In the genomic region with DNA sequence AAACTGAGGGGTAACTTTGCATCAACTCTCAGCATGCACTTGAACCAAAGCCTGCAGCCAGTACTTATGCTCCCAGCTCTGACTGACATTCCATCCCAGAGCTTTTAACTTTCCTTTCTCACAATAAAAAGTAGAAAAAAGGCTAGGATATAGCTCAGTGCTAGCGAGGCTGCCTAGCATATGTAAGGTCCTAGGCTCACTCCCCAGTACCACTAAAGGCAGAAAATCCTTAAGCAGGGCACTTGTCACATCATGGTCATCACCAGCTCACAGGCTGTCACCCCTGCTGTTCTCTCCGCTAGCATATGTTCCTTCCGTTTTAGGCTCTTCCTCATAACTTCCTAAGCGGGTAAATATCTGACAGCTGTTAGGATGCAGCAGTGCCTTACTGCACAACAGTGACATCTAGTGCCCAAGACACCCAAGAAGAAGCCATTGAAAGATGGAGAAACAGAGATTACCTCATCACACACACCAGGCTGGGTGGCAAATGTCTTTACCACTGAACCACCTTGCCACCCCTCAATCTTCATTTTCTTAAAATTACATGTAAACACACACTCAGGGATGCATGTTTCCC, we compare ENCODE assay signal across 8 mouse cellular contexts. TPM values are rescaled to one million over a fixed set of nuclear protein-coding genes. Genes with fewer than 3 reads are reported as not detected.
DNase-seq lines count a peak whose midpoint lies in the region; ATAC-seq and TF ChIP-seq lines count a peak whose summit lies in the region.

No protein-coding gene starts in this region.

- TF ChIP-seq POLR2A in limb, embryonic 14.5 days (IDR thresholded peaks at IDR 0.05; ENCODE audit: borderline replicate concordance, extremely low read depth, insufficient read depth, insufficient read length), result no peak

- H3K27me3 ChIP-seq in kidney, embryonic 16.5 days (ENCODE audit: insufficient read depth, low read length), result no peaks in the 10 kb centered on the region
- H3K27me3 ChIP-seq in embryonic facial prominence, embryonic 14.5 days (replicated peaks; ENCODE audit: control insufficient read depth, insufficient read depth, low read length), result no peaks in the 10 kb centered on the region
- no peaks in the 10 kb centered on the region for H3K27me3 ChIP-seq in hindbrain, postnatal 0 days (ENCODE audit: insufficient read depth, low read length)
- H3K27me3 ChIP-seq in limb, embryonic 14.5 days (ENCODE audit: control insufficient read depth, insufficient read depth, low read length), result no peaks in the 10 kb centered on the region

- DNase-seq in kidney, adult 18-20 months, result peak; percentile 46
- peak; percentile 49 for DNase-seq in Muller cell, postnatal 12 days (ENCODE audit: inconsistent ontology term)
- DNase-seq in embryonic facial prominence, embryonic 14.5 days (ENCODE audit: low spot score), result peak; percentile 79
- DNase-seq in hindbrain, postnatal 0 days (ENCODE audit: low spot score), result peak; percentile 89
- DNase-seq in limb, embryonic 14.5 days (ENCODE audit: low spot score), result peak; percentile 58
- no peak for DNase-seq in urinary bladder, postnatal 4 days (ENCODE audit: low spot score in 2 of 2)

- H3K36me3 ChIP-seq in kidney, embryonic 16.5 days (ENCODE audit: insufficient read depth, low read length), result peaks cover 50% of the 10 kb centered on the region
- H3K36me3 ChIP-seq in embryonic facial prominence, embryonic 14.5 days (ENCODE audit: control insufficient read depth, insufficient read depth, low read length), result peaks cover 92% of the 10 kb centered on the region
- H3K36me3 ChIP-seq in hindbrain, postnatal 0 days (ENCODE audit: insufficient read depth, low read length), result peaks cover 47% of the 10 kb centered on the region
- peaks cover 79% of the 10 kb centered on the region for H3K36me3 ChIP-seq in limb, embryonic 14.5 days (ENCODE audit: control insufficient read depth, insufficient read depth, low read length)

- no peaks in the 10 kb centered on the region for H3K9me3 ChIP-seq in kidney, embryonic 16.5 days (ENCODE audit: low read length)
- no peaks in the 10 kb centered on the region for H3K9me3 ChIP-seq in embryonic facial prominence, embryonic 14.5 days (ENCODE audit: control insufficient read depth, low read length)
- H3K9me3 ChIP-seq in hindbrain, postnatal 0 days (ENCODE audit: low read length), result no peaks in the 10 kb centered on the region
- no peaks in the 10 kb centered on the region for H3K9me3 ChIP-seq in limb, embryonic 14.5 days (ENCODE audit: control insufficient read depth, low read length)

- H3K9ac ChIP-seq in kidney, embryonic 16.5 days (replicated peaks; ENCODE audit: low read length), result no peak overlapping the region
- H3K9ac ChIP-seq in embryonic facial prominence, embryonic 14.5 days (ENCODE audit: low read depth, low read length), result no peak overlapping the region
- H3K9ac ChIP-seq in hindbrain, postnatal 0 days (replicated peaks; ENCODE audit: low read length), result no peak overlapping the region
- no peak overlapping the region for H3K9ac ChIP-seq in limb, embryonic 14.5 days (ENCODE audit: low read depth, low read length, severe bottlenecking)

- 54% methylated on average over 4 of the region's 4 CpGs for WGBS in kidney, embryonic 16.5 days
- WGBS in embryonic facial prominence, embryonic 14.5 days, result 43% methylated on average over 4 of the region's 4 CpGs
- 22% methylated on average over 4 of the region's 4 CpGs for WGBS in hindbrain, postnatal 0 days
- 48% methylated on average over 4 of the region's 4 CpGs for WGBS in limb, embryonic 14.5 days

- H3K27ac ChIP-seq in kidney, embryonic 16.5 days (ENCODE audit: low read length), result no peak overlapping the region
- no peak overlapping the region for H3K27ac ChIP-seq in embryonic facial prominence, embryonic 14.5 days (replicated peaks; ENCODE audit: low read depth, low read length)
- no peak overlapping the region for H3K27ac ChIP-seq in hindbrain, postnatal 0 days
- H3K27ac ChIP-seq in limb, embryonic 14.5 days (replicated peaks; ENCODE audit: low read depth, low read length), result no peak overlapping the region

- H3K4me3 ChIP-seq in kidney, embryonic 16.5 days (ENCODE audit: low read length), result no peak overlapping the region
- no peak overlapping the region for H3K4me3 ChIP-seq in embryonic facial prominence, embryonic 14.5 days (ENCODE audit: low read depth, low read length)
- no peak overlapping the region for H3K4me3 ChIP-seq in hindbrain, postnatal 0 days (ENCODE audit: low read length)
- no peak overlapping the region for H3K4me3 ChIP-seq in limb, embryonic 14.5 days (replicated peaks; ENCODE audit: low read length)

- ATAC-seq in kidney, embryonic 16.5 days (ENCODE audit: low FRiP score, low TSS enrichment), result no peak
- peak; percentile 47; the same call in 1 of the 2 replicates for ATAC-seq in embryonic facial prominence, embryonic 14.5 days (ENCODE audit: low read depth)
- ATAC-seq in hindbrain, postnatal 0 days, result peak; percentile 94
- ATAC-seq in limb, embryonic 14.5 days (ENCODE audit: low FRiP score, low read depth), result peak; percentile 30; the same call in 1 of the 2 replicates
- peak; percentile 90 for ATAC-seq in neutrophil, adult 5-6 weeks (ENCODE audit: extremely low read depth, insufficient number of reproducible peaks, low FRiP score, poor library complexity, severe bottlenecking)

- H3K4me1 ChIP-seq in kidney, embryonic 16.5 days (ENCODE audit: insufficient read depth, low read length), result no peaks in the 10 kb centered on the region
- H3K4me1 ChIP-seq in embryonic facial prominence, embryonic 14.5 days (ENCODE audit: control insufficient read depth, insufficient read depth, low read length), result no peaks in the 10 kb centered on the region
- no peaks in the 10 kb centered on the region for H3K4me1 ChIP-seq in hindbrain, postnatal 0 days (ENCODE audit: insufficient read depth, low read length)
- H3K4me1 ChIP-seq in limb, embryonic 14.5 days (ENCODE audit: control insufficient read depth, insufficient read depth, low read length), result no peaks in the 10 kb centered on the region

- H3K4me2 ChIP-seq in kidney, embryonic 16.5 days (replicated peaks; ENCODE audit: low read depth, low read length), result no peak overlapping the region
- no peak overlapping the region for H3K4me2 ChIP-seq in embryonic facial prominence, embryonic 14.5 days (ENCODE audit: low read depth, low read length)
- no peak overlapping the region for H3K4me2 ChIP-seq in hindbrain, postnatal 0 days (ENCODE audit: low read depth, low read length)
- no peak overlapping the region for H3K4me2 ChIP-seq in limb, embryonic 14.5 days (replicated peaks; ENCODE audit: low read depth, low read length, severe bottlenecking)

- TF ChIP-seq CTCF in hindbrain, postnatal 0 days (IDR thresholded peaks at IDR 0.05; ENCODE audit: low read depth), result peak; percentile 94

RNA-seq across cellular contexts. Expression of gene Rspry1, which starts 17.4 kb away (rescaled TPM):
- 39.1 and 41.4 TPM in 2 replicates for polyA plus RNA-seq in kidney, embryonic 16.5 days (2015; fragmentation: Nextera tagmentation; extraction: Ambion mirVana)
- polyA plus RNA-seq in embryonic facial prominence, embryonic 14.5 days (2014; fragmentation: Nextera tagmentation; extraction: Ambion mirVana), result 33.6 and 36.0 TPM in 2 replicates
- 29.6 and 36.1 TPM in 2 replicates for total RNA-seq in hindbrain, postnatal 0 days (2014; rRNA removed)
- polyA plus RNA-seq in hindbrain, postnatal 0 days (2015; fragmentation: Nextera tagmentation; extraction: Ambion mirVana), result 31.4 and 34.1 TPM in 2 replicates
- 18.7 and 20.0 TPM in 2 replicates for polyA plus RNA-seq in limb, embryonic 14.5 days (2012; rRNA removed)
- polyA plus RNA-seq in limb, embryonic 14.5 days (2014; fragmentation: Nextera tagmentation; extraction: Ambion mirVana), result 36.1 and 39.5 TPM in 2 replicates
- total RNA-seq in neutrophil, adult 5-6 weeks (2017), result 38.4 and 44.0 TPM in 2 replicates

RNA-seq across cellular contexts. Expression of gene Fam192a, which starts 17.5 kb away (rescaled TPM):
- polyA plus RNA-seq in kidney, embryonic 16.5 days (2015; fragmentation: Nextera tagmentation; extraction: Ambion mirVana), result 63.2 and 69.2 TPM in 2 replicates
- polyA plus RNA-seq in embryonic facial prominence, embryonic 14.5 days (2014; fragmentation: Nextera tagmentation; extraction: Ambion mirVana), result 48.7 and 56.0 TPM in 2 replicates
- total RNA-seq in hindbrain, postnatal 0 days (2014; rRNA removed), result 24.4 and 32.7 TPM in 2 replicates
- 64.6 and 66.9 TPM in 2 replicates for polyA plus RNA-seq in hindbrain, postnatal 0 days (2015; fragmentation: Nextera tagmentation; extraction: Ambion mirVana)
- 35.7 and 43.4 TPM in 2 replicates for polyA plus RNA-seq in limb, embryonic 14.5 days (2012; rRNA removed)
- polyA plus RNA-seq in limb, embryonic 14.5 days (2014; fragmentation: Nextera tagmentation; extraction: Ambion mirVana), result 61.5 and 62.4 TPM in 2 replicates
- total RNA-seq in neutrophil, adult 5-6 weeks (2017), result 87.2 and 119 TPM in 2 replicates

RNA-seq across cellular contexts. Expression of gene Cpne2, which starts 51.5 kb away (rescaled TPM):
- polyA plus RNA-seq in kidney, embryonic 16.5 days (2015; fragmentation: Nextera tagmentation; extraction: Ambion mirVana), result 10.2 and 13.5 TPM in 2 replicates
- polyA plus RNA-seq in embryonic facial prominence, embryonic 14.5 days (2014; fragmentation: Nextera tagmentation; extraction: Ambion mirVana), result 12.4 and 13.8 TPM in 2 replicates
- 45.5 and 57.8 TPM in 2 replicates for total RNA-seq in hindbrain, postnatal 0 days (2014; rRNA removed)
- 33.6 and 39.3 TPM in 2 replicates for polyA plus RNA-seq in hindbrain, postnatal 0 days (2015; fragmentation: Nextera tagmentation; extraction: Ambion mirVana)
- 24.7 and 29.5 TPM in 2 replicates for polyA plus RNA-seq in limb, embryonic 14.5 days (2012; rRNA removed)
- 12.1 and 13.3 TPM in 2 replicates for polyA plus RNA-seq in limb, embryonic 14.5 days (2014; fragmentation: Nextera tagmentation; extraction: Ambion mirVana)
- 35.5 and 37.4 TPM in 2 replicates for total RNA-seq in neutrophil, adult 5-6 weeks (2017)

Comparison
In these comparisons a context has a peak if more than half of its experiments do, and no peak if none do; other contexts are left out.
1. DNase-seq: peak in kidney, adult 18-20 months (single experiment), Muller cell, postnatal 12 days (single experiment), embryonic facial prominence, embryonic 14.5 days (single experiment), hindbrain, postnatal 0 days (single experiment) and limb, embryonic 14.5 days (single experiment); none in urinary bladder, postnatal 4 days (0 of 2).